9 mouse cellular contexts compared by ENCODE assay signal in genomic region chr10:128823087-128823486, GRCm38 (mm10). TPM values are rescaled to one million over a fixed set of nuclear protein-coding genes. Genes with fewer than 3 reads are reported as not detected.
A peak's percentile ranks its signal among the peaks of the same experiment; 100 is the strongest.
DNase-seq lines count a peak whose midpoint lies in the region; ATAC-seq and TF ChIP-seq lines count a peak whose summit lies in the region.
"Not testable (repeated sequence)": the region's sequence is repeated elsewhere in the genome, so short reads cannot be mapped to it uniquely, and the experiment has no call there.
"Had no signal": no experiment of that assay in that cellular context is flagged by ENCODE, and none has a peak within 500 bp of the region (broad histone marks: within the 10 kb centered on the region; RNA-seq: fewer than 3 reads in every experiment).

No protein-coding gene starts in this region.

- H3K27ac ChIP-seq in heart, embryonic 10.5 days; hindbrain, embryonic 14.5 days; kidney, postnatal 0 days; liver, embryonic 14.5 days; midbrain, embryonic 13.5 days; stomach, embryonic 15.5 days: not testable (repeated sequence)

- DNase-seq in G1E (ENCODE audit: low spot score); heart, embryonic 10.5 days (ENCODE audit: low spot score); hindbrain, embryonic 14.5 days (ENCODE audit: low spot score); kidney, postnatal 0 days (ENCODE audit: low spot score); liver, embryonic 14.5 days (ENCODE audit: low read depth in 3 of 3, low spot score in 3 of 3): not testable (repeated sequence)

- ATAC-seq in G1E (ENCODE audit: extremely low read depth, insufficient number of reproducible peaks, low FRiP score, poor library complexity, severe bottlenecking); hindbrain, embryonic 14.5 days (ENCODE audit: low FRiP score); kidney, postnatal 0 days (replicated peaks; ENCODE audit: low FRiP score, low read depth); liver, embryonic 14.5 days (ENCODE audit: insufficient read depth); midbrain, embryonic 13.5 days; stomach, embryonic 15.5 days (ENCODE audit: insufficient read depth, low FRiP score, low read depth): not testable (repeated sequence)

- H3K9me3 ChIP-seq in G1E (replicated peaks); erythroblast, embryonic 14.5 days (ENCODE audit: control insufficient read depth, low read length); heart, embryonic 10.5 days; hindbrain, embryonic 14.5 days (ENCODE audit: control insufficient read depth, low read length); kidney, postnatal 0 days (replicated peaks; ENCODE audit: low read length); liver, embryonic 14.5 days (ENCODE audit: control insufficient read depth, low read length); midbrain, embryonic 13.5 days; stomach, embryonic 15.5 days: not testable (repeated sequence)

- H3K36me3 ChIP-seq in G1E (replicated peaks) = peaks cover 53% of the 10 kb centered on the region
- peaks cover 61% of the 10 kb centered on the region for H3K36me3 ChIP-seq in erythroblast, embryonic 14.5 days (ENCODE audit: control insufficient read depth)
- H3K36me3 ChIP-seq in heart, embryonic 10.5 days = peaks cover 36% of the 10 kb centered on the region
- H3K36me3 ChIP-seq in hindbrain, embryonic 14.5 days (replicated peaks; ENCODE audit: control insufficient read depth, insufficient read depth) = peaks cover 37% of the 10 kb centered on the region
- peaks cover 12% of the 10 kb centered on the region; the same call in 1 of the 2 replicates for H3K36me3 ChIP-seq in kidney, postnatal 0 days (ENCODE audit: insufficient read depth, low read length)
- H3K36me3 ChIP-seq in liver, embryonic 14.5 days (replicated peaks; ENCODE audit: control insufficient read depth, insufficient read depth, low read depth) = peaks cover 21% of the 10 kb centered on the region
- H3K36me3 ChIP-seq in midbrain, embryonic 13.5 days = peaks cover 30% of the 10 kb centered on the region
- not testable (repeated sequence) for H3K36me3 ChIP-seq in stomach, embryonic 15.5 days

- peak overlapping the region; percentile 57 for H3K4me2 ChIP-seq in hindbrain, embryonic 14.5 days (replicated peaks)
- peak overlapping the region; percentile 87 for H3K4me2 ChIP-seq in kidney, postnatal 0 days (ENCODE audit: low read length)
- peak overlapping the region; percentile 94 for H3K4me2 ChIP-seq in liver, embryonic 14.5 days (ENCODE audit: low read depth)
- H3K4me2 ChIP-seq in midbrain, embryonic 13.5 days (replicated peaks) = peak overlapping the region; percentile 81
- H3K4me2 ChIP-seq in stomach, embryonic 15.5 days = peak overlapping the region; percentile 61

- not testable (repeated sequence) for H3K27me3 ChIP-seq in G1E (ENCODE audit: insufficient read depth, low read length); erythroblast, embryonic 14.5 days (ENCODE audit: control insufficient read depth); heart, embryonic 10.5 days (ENCODE audit: insufficient read depth, poor library complexity, severe bottlenecking); hindbrain, embryonic 14.5 days (ENCODE audit: control insufficient read depth, insufficient read depth, low read length); kidney, postnatal 0 days (ENCODE audit: insufficient read depth, low read length); liver, embryonic 14.5 days (ENCODE audit: control insufficient read depth, insufficient read depth, low read length); midbrain, embryonic 13.5 days; stomach, embryonic 15.5 days (replicated peaks)

- H3K4me1 ChIP-seq in G1E (ENCODE audit: insufficient read depth, low read depth, low read length) = peaks cover 23% of the 10 kb centered on the region
- peaks cover 32% of the 10 kb centered on the region for H3K4me1 ChIP-seq in erythroblast, embryonic 14.5 days (ENCODE audit: control insufficient read depth)
- H3K4me1 ChIP-seq in heart, embryonic 10.5 days = peaks cover 16% of the 10 kb centered on the region
- peaks cover 12% of the 10 kb centered on the region for H3K4me1 ChIP-seq in hindbrain, embryonic 14.5 days (replicated peaks; ENCODE audit: control insufficient read depth, insufficient read depth, low read length)
- H3K4me1 ChIP-seq in kidney, postnatal 0 days (replicated peaks; ENCODE audit: insufficient read depth, low read length); liver, embryonic 14.5 days (replicated peaks; ENCODE audit: control insufficient read depth in 2 of 2, insufficient read depth in 2 of 2, low read length in 1 of 2); stomach, embryonic 15.5 days: not testable (repeated sequence)
- peaks cover 24% of the 10 kb centered on the region for H3K4me1 ChIP-seq in midbrain, embryonic 13.5 days (replicated peaks)

- H3K9ac ChIP-seq in hindbrain, embryonic 14.5 days; kidney, postnatal 0 days (ENCODE audit: low read depth, low read length); midbrain, embryonic 13.5 days (replicated peaks); stomach, embryonic 15.5 days: not testable (repeated sequence)
- H3K9ac ChIP-seq in liver, embryonic 14.5 days (replicated peaks) = peak overlapping the region; percentile 94; the same call in 1 of the 2 replicates

- WGBS in heart, embryonic 10.5 days = 74% methylated on average over 4 of the region's 4 CpGs
- 82% methylated on average over 4 of the region's 4 CpGs for WGBS in hindbrain, embryonic 14.5 days
- WGBS in kidney, postnatal 0 days = 78% methylated on average over 4 of the region's 4 CpGs
- whole genome bisulfite sequencing in liver, embryonic 14.5 days (ENCODE audit: insufficient replicate concordance) = 60% methylated on average over 4 of the region's 4 CpGs
- WGBS in midbrain, embryonic 13.5 days = 80% methylated on average over 4 of the region's 4 CpGs
- 82% methylated on average over 4 of the region's 4 CpGs for WGBS in stomach, embryonic 15.5 days

- not testable (repeated sequence) for TF ChIP-seq EP300 in liver, embryonic 14.5 days (IDR thresholded peaks at IDR 0.05; ENCODE audit: low read depth)

- H3K4me3 ChIP-seq in G1E (ENCODE audit: low read depth, low read length) = peak overlapping the region; percentile 78; the same call in 1 of the 2 replicates
- H3K4me3 ChIP-seq in erythroblast, embryonic 14.5 days (replicated peaks) = peak overlapping the region; percentile 99
- peak overlapping the region; percentile 86 for H3K4me3 ChIP-seq in heart, embryonic 10.5 days
- peak overlapping the region; percentile 70 for H3K4me3 ChIP-seq in hindbrain, embryonic 14.5 days (replicated peaks; ENCODE audit: low read length)
- not testable (repeated sequence) for H3K4me3 ChIP-seq in kidney, postnatal 0 days (replicated peaks; ENCODE audit: low read depth, low read length)
- H3K4me3 ChIP-seq in liver, embryonic 14.5 days (ENCODE audit: insufficient read depth in 1 of 2, low read depth in 2 of 2, low read length in 2 of 2) = peak overlapping the region; percentile 96
- peak overlapping the region; percentile 94 for H3K4me3 ChIP-seq in midbrain, embryonic 13.5 days (replicated peaks)
- peak overlapping the region; percentile 91; the same call in 1 of the 2 replicates for H3K4me3 ChIP-seq in stomach, embryonic 15.5 days (replicated peaks)

- not testable (repeated sequence) for TF ChIP-seq CTCF in G1E (IDR thresholded peaks at IDR 0.05; ENCODE audit: low read depth, low read length); liver, embryonic 14.5 days (IDR thresholded peaks at IDR 0.05; ENCODE audit: low read depth)
- TF ChIP-seq CTCF in kidney, postnatal 0 days (IDR thresholded peaks at IDR 0.05; ENCODE audit: low read depth) = peak; percentile 21; the same call in 1 of the 2 replicates

RNA-seq across cellular contexts. Expression of gene Ormdl2, which starts 1.6 kb away (rescaled TPM):
- total RNA-seq in G1E (2014; fragmentation: Nextera tagmentation) (29.3 and 31.9 TPM in 2 replicates), G1E (2017) (132 and 152 TPM in 2 replicates)
- 18.0 and 21.9 TPM in 2 replicates for polyA plus RNA-seq in G1E (2012)
- polyA plus RNA-seq in erythroblast, embryonic 14.5 days (2012) = 1.3 and 2.2 TPM in 2 replicates
- polyA plus RNA-seq in heart, embryonic 10.5 days (2016; fragmentation: Nextera tagmentation; extraction: Ambion mirVana) = 65.1 and 78.6 TPM in 2 replicates
- 27.8 and 28.4 TPM in 2 replicates for polyA plus RNA-seq in hindbrain, embryonic 14.5 days (2014; fragmentation: Nextera tagmentation; extraction: Ambion mirVana)
- 87.2 and 87.5 TPM in 2 replicates for polyA plus RNA-seq in kidney, postnatal 0 days (2015; fragmentation: Nextera tagmentation; extraction: Ambion mirVana)
- polyA plus RNA-seq in liver, embryonic 14.5 days (2012; rRNA removed) = 43.1 and 47.8 TPM in 2 replicates
- 80.5 and 83.5 TPM in 2 replicates for polyA plus RNA-seq in liver, embryonic 14.5 days (2014; fragmentation: Nextera tagmentation; extraction: Ambion mirVana)
- 29.3 and 31.3 TPM in 2 replicates for polyA plus RNA-seq in midbrain, embryonic 13.5 days (2015; fragmentation: Nextera tagmentation; extraction: Ambion mirVana)
- polyA plus RNA-seq in stomach, embryonic 15.5 days (2015; fragmentation: Nextera tagmentation; extraction: Ambion mirVana) = 92.8 and 95.7 TPM in 2 replicates

RNA-seq across cellular contexts. Expression of gene Sarnp, which starts 6.0 kb away (rescaled TPM):
- total RNA-seq in G1E (2014; fragmentation: Nextera tagmentation) (144 and 197 TPM in 2 replicates), G1E (2017) (154 and 165 TPM in 2 replicates)
- polyA plus RNA-seq in G1E (2012) = 16.5 and 19.9 TPM in 2 replicates
- 1.4 and 2.5 TPM in 2 replicates for polyA plus RNA-seq in erythroblast, embryonic 14.5 days (2012)
- polyA plus RNA-seq in heart, embryonic 10.5 days (2016; fragmentation: Nextera tagmentation; extraction: Ambion mirVana) = 181 and 225 TPM in 2 replicates
- polyA plus RNA-seq in hindbrain, embryonic 14.5 days (2014; fragmentation: Nextera tagmentation; extraction: Ambion mirVana) = 137 and 139 TPM in 2 replicates
- 164 and 175 TPM in 2 replicates for polyA plus RNA-seq in kidney, postnatal 0 days (2015; fragmentation: Nextera tagmentation; extraction: Ambion mirVana)
- polyA plus RNA-seq in liver, embryonic 14.5 days (2012; rRNA removed) = 27.1 and 61.2 TPM in 2 replicates
- polyA plus RNA-seq in liver, embryonic 14.5 days (2014; fragmentation: Nextera tagmentation; extraction: Ambion mirVana) = 122 and 125 TPM in 2 replicates
- 203 and 209 TPM in 2 replicates for polyA plus RNA-seq in midbrain, embryonic 13.5 days (2015; fragmentation: Nextera tagmentation; extraction: Ambion mirVana)
- 187 and 207 TPM in 2 replicates for polyA plus RNA-seq in stomach, embryonic 15.5 days (2015; fragmentation: Nextera tagmentation; extraction: Ambion mirVana)

RNA-seq across cellular contexts. Expression of gene Tmem198b, which starts 18.9 kb away (rescaled TPM):
- total RNA-seq in G1E (2014; fragmentation: Nextera tagmentation) (8.4 and 10.1 TPM in 2 replicates), G1E (2017) (4.1 and 4.9 TPM in 2 replicates)
- polyA plus RNA-seq in G1E (2012) = 1.5 and 2.2 TPM in 2 replicates
- polyA plus RNA-seq in erythroblast, embryonic 14.5 days (2012) = 0.07 and 0.09 TPM in 2 replicates
- polyA plus RNA-seq in heart, embryonic 10.5 days (2016; fragmentation: Nextera tagmentation; extraction: Ambion mirVana) = 13.6 and 16.3 TPM in 2 replicates
- polyA plus RNA-seq in hindbrain, embryonic 14.5 days (2014; fragmentation: Nextera tagmentation; extraction: Ambion mirVana) = 13.3 and 14.8 TPM in 2 replicates
- 11.7 and 13.2 TPM in 2 replicates for polyA plus RNA-seq in kidney, postnatal 0 days (2015; fragmentation: Nextera tagmentation; extraction: Ambion mirVana)
- 2.1 and 2.9 TPM in 2 replicates for polyA plus RNA-seq in liver, embryonic 14.5 days (2012; rRNA removed)
- 0.99 and 1.5 TPM in 2 replicates for polyA plus RNA-seq in liver, embryonic 14.5 days (2014; fragmentation: Nextera tagmentation; extraction: Ambion mirVana)
- 17.4 and 17.5 TPM in 2 replicates for polyA plus RNA-seq in midbrain, embryonic 13.5 days (2015; fragmentation: Nextera tagmentation; extraction: Ambion mirVana)
- 15.4 and 16.3 TPM in 2 replicates for polyA plus RNA-seq in stomach, embryonic 15.5 days (2015; fragmentation: Nextera tagmentation; extraction: Ambion mirVana)

RNA-seq across cellular contexts. Expression of gene Dnajc14, which starts 19.2 kb away (rescaled TPM):
- total RNA-seq in G1E (2014; fragmentation: Nextera tagmentation) = 20.6 and 25.5 TPM in 2 replicates
- total RNA-seq in G1E (2017) = 31.5 and 36.9 TPM in 2 replicates
- polyA plus RNA-seq in G1E (2012) = 9.6 and 12.6 TPM in 2 replicates
- 0.94 and 1.2 TPM in 2 replicates for polyA plus RNA-seq in erythroblast, embryonic 14.5 days (2012)
- polyA plus RNA-seq in heart, embryonic 10.5 days (2016; fragmentation: Nextera tagmentation; extraction: Ambion mirVana) = 48.0 and 48.1 TPM in 2 replicates
- 34.6 and 35.1 TPM in 2 replicates for polyA plus RNA-seq in hindbrain, embryonic 14.5 days (2014; fragmentation: Nextera tagmentation; extraction: Ambion mirVana)
- 46.2 and 48.5 TPM in 2 replicates for polyA plus RNA-seq in kidney, postnatal 0 days (2015; fragmentation: Nextera tagmentation; extraction: Ambion mirVana)
- 4.2 and 6.0 TPM in 2 replicates for polyA plus RNA-seq in liver, embryonic 14.5 days (2012; rRNA removed)
- polyA plus RNA-seq in liver, embryonic 14.5 days (2014; fragmentation: Nextera tagmentation; extraction: Ambion mirVana) = 10.7 and 12.3 TPM in 2 replicates
- polyA plus RNA-seq in midbrain, embryonic 13.5 days (2015; fragmentation: Nextera tagmentation; extraction: Ambion mirVana) = 54.1 and 56.3 TPM in 2 replicates
- polyA plus RNA-seq in stomach, embryonic 15.5 days (2015; fragmentation: Nextera tagmentation; extraction: Ambion mirVana) = 49.8 and 50.6 TPM in 2 replicates

RNA-seq across cellular contexts. Expression of gene Mmp19, which starts 32.4 kb away (rescaled TPM):
- total RNA-seq in G1E (2014; fragmentation: Nextera tagmentation) (0.44 TPM in 1 of 2 replicates, not detected in the other), G1E (2017) (0.11 and 0.12 TPM in 2 replicates)
- 0.02 and 0.03 TPM in 2 replicates for polyA plus RNA-seq in G1E (2012)
- polyA plus RNA-seq in erythroblast, embryonic 14.5 days (2012) = 0.01 TPM in 1 of 2 replicates, not detected in the other
- polyA plus RNA-seq in heart, embryonic 10.5 days (2016; fragmentation: Nextera tagmentation; extraction: Ambion mirVana) = 0.28 and 1.7 TPM in 2 replicates
- 0.65 and 0.80 TPM in 2 replicates for polyA plus RNA-seq in hindbrain, embryonic 14.5 days (2014; fragmentation: Nextera tagmentation; extraction: Ambion mirVana)
- 0.55 and 0.64 TPM in 2 replicates for polyA plus RNA-seq in kidney, postnatal 0 days (2015; fragmentation: Nextera tagmentation; extraction: Ambion mirVana)
- 8.0 and 9.5 TPM in 2 replicates for polyA plus RNA-seq in liver, embryonic 14.5 days (2012; rRNA removed)
- 8.3 and 8.9 TPM in 2 replicates for polyA plus RNA-seq in liver, embryonic 14.5 days (2014; fragmentation: Nextera tagmentation; extraction: Ambion mirVana)
- polyA plus RNA-seq in midbrain, embryonic 13.5 days (2015; fragmentation: Nextera tagmentation; extraction: Ambion mirVana) = 0.32 and 0.48 TPM in 2 replicates
- polyA plus RNA-seq in stomach, embryonic 15.5 days (2015; fragmentation: Nextera tagmentation; extraction: Ambion mirVana) = 1.2 and 2.0 TPM in 2 replicates
- total RNA-seq: hematopoietic stem cell, adult 5-6 weeks had no signal
